Mouse (Mus musculus) midbrain, postnatal 0 days (tissue): Measurements from ENCODE around the gene Dusp7. TPM values are rescaled to one million over a fixed set of nuclear protein-coding genes. Genes with fewer than 3 reads are reported as not detected.

ENCODE experiments used
- ATAC-seq: fragments of 200-750 bp; cut with Nextera tagmentation; 2 replicates; pipeline ENCODE4 v1.8.0; 2017; ENCODE audit warnings: moderate number of reproducible peaks, mild to moderate bottlenecking, moderate TSS enrichment, moderate library complexity; ENCODE audit not compliant: low FRiP score
- DNase-seq: peaks from one replicate; pipeline ENCODE4 v3.0.0-alpha.2; 2015; ENCODE audit warnings: low spot score
- H3K27ac ChIP-seq: fragments of 300-500 bp; sonication (generic); 2 replicates; pipeline ENCODE4 v1.5.1; 2014; ENCODE audit warnings: low read depth, mild to moderate bottlenecking, low read length, mixed read lengths
- H3K27me3 ChIP-seq: fragments of 300-500 bp; sonication (generic); 2 replicates; pipeline ENCODE4 v1.6.1; 2014; ENCODE audit warnings: low read length, control low read depth, mixed read lengths; ENCODE audit not compliant: insufficient read depth
- H3K36me3 ChIP-seq: fragments of 300-500 bp; sonication (generic); 2 replicates; pipeline ENCODE4 v1.6.1; 2014; ENCODE audit warnings: low read length, control low read depth, mixed read lengths; ENCODE audit not compliant: insufficient read depth
- H3K4me1 ChIP-seq: fragments of 300-500 bp; sonication (generic); 2 replicates; pipeline ENCODE4 v1.6.1; 2014; ENCODE audit warnings: mild to moderate bottlenecking, control low read depth, antibody characterized with exemption, low read length, mixed read lengths; ENCODE audit not compliant: insufficient read depth
- H3K4me2 ChIP-seq: fragments of 300-500 bp; sonication (generic); 2 replicates; pipeline ENCODE4 v1.6.1; 2014; ENCODE audit warnings: low read depth, mild to moderate bottlenecking, low read length, mixed read lengths; ENCODE audit not compliant: poor library complexity, severe bottlenecking
- H3K4me3 ChIP-seq: fragments of 300-500 bp; sonication (generic); 2 replicates; pipeline ENCODE4 v1.5.1; 2014; ENCODE audit warnings: low read depth, mild to moderate bottlenecking, low read length, moderate library complexity
- H3K9ac ChIP-seq: fragments of 300-500 bp; sonication (generic); replicated peaks from 2 replicates; pipeline ENCODE4 v1.6.1; 2014; ENCODE audit warnings: mild to moderate bottlenecking, low read length, moderate library complexity, mixed read lengths; ENCODE audit not compliant: poor library complexity, severe bottlenecking
- H3K9me3 ChIP-seq: fragments of 300-500 bp; sonication (generic); 2 replicates; pipeline ENCODE4 v1.6.1; 2016; ENCODE audit warnings: low read length, control low read depth
- CTCF ChIP-seq: IDR thresholded peaks from 2 replicates; pipeline ENCODE4 v1.5.1; 2016; ENCODE audit warnings: antibody characterized with exemption, mild to moderate bottlenecking
- WGBS: fragments of 180-500 bp; shearing (Covaris S2); extraction: QIAGEN DNeasy Blood & Tissue Kit; methylation state at CpG from one replicate; pipeline ENCODE4 v1.1.7; 2014; 5-methylcytosine and 5-hydroxymethylcytosine counted together
- polyA plus RNA-seq: library from polyadenylated mRNA; unstranded; fragments of >200 nt; fragmentation: Nextera tagmentation; extraction: Ambion mirVana; gene quantifications from 2 replicates; pipeline ENCODE4 v1.2.1, GENCODE M21; 2015
- total RNA-seq: library from RNA; depleted of rRNA; stranded (reverse); fragments of >200 nt; gene quantifications from 2 replicates; pipeline ENCODE4 v1.2.3, GENCODE M21; 2014

Dusp7 gene
- total and polyA plus RNA-seq, 2 experiments from 2014 or later, result 19.4 to 79.2 TPM

GRCm38 (mm10) chr9:106406443-106407078, 38.1 kb downstream of the Dusp7 start:
- WGBS, result 61% methylated on average over 8 of the region's 8 CpGs
- TF ChIP-seq CTCF, result no peak

GRCm38 (mm10) chr9:106409096-106409495, 40.7 kb downstream of the Dusp7 start:
- no peak for DNase-seq
- WGBS, result 98% methylated on average over 4 of the region's 4 CpGs
- Histone ChIP-seq H3K27ac (0 out of 2 replicates have a peak overlapping the region, but pooled peaks have one; percentile 18), H3K4me3 (no peak overlapping the region), H3K27me3 (no peaks in the 10 kb centered on the region), H3K9me3 (no peaks in the 10 kb centered on the region), H3K36me3 (no peaks in the 10 kb centered on the region), H3K9ac (no peak overlapping the region), H3K4me2 (no peak overlapping the region), H3K4me1 (0 out of 2 replicates have a peak, but pooled peaks cover 5% of the 10 kb centered on the region)
- peak; percentile 53 for TF ChIP-seq CTCF
- no peak for ATAC-seq

More at GRCm38 (mm10) chr9:106406443-106407078, 38.1 kb downstream of the Dusp7 start:
- Histone ChIP-seq H3K4me3 (no peak overlapping the region), H3K36me3 (no peaks in the 10 kb centered on the region), H3K27me3 (no peaks in the 10 kb centered on the region), H3K9me3 (no peaks in the 10 kb centered on the region), H3K9ac (no peak overlapping the region), H3K4me1 (0 out of 2 replicates have a peak, but pooled peaks cover 5% of the 10 kb centered on the region), H3K27ac (no peak overlapping the region), H3K4me2 (no peak overlapping the region)
- no peak for DNase-seq
- ATAC-seq, result no peak

- no peaks in the 10 kb centered on the region for H3K36me3 ChIP-seq
- H3K27ac ChIP-seq, result no peak overlapping the region
- no peak overlapping the region for H3K9ac ChIP-seq
- H3K4me3 ChIP-seq, result no peak overlapping the region
- WGBS, result 85% methylated on average over 2 of the region's 2 CpGs
- no peak for ATAC-seq
- H3K27me3 ChIP-seq, result no peaks in the 10 kb centered on the region
- no peak overlapping the region for H3K4me2 ChIP-seq
- 0 out of 2 replicates have a peak, but pooled peaks cover 5% of the 10 kb centered on the region for H3K4me1 ChIP-seq
- no peaks in the 10 kb centered on the region for H3K9me3 ChIP-seq
- DNase-seq, result no peak
- no peak for TF ChIP-seq CTCF
Observed at GRCm38 (mm10) chr9:106410086-106410650, 41.7 kb downstream of the Dusp7 start.

- Histone ChIP-seq H3K9me3 (no peaks in the 10 kb centered on the region), H3K36me3 (no peaks in the 10 kb centered on the region), H3K27ac (no peak overlapping the region), H3K4me1 (0 out of 2 replicates have a peak, but pooled peaks cover 5% of the 10 kb centered on the region), H3K27me3 (no peaks in the 10 kb centered on the region), H3K9ac (no peak overlapping the region), H3K4me3 (no peak overlapping the region), H3K4me2 (no peak overlapping the region)
- DNase-seq (no peak), ATAC-seq (no peak)
- no peak for TF ChIP-seq CTCF
- 89% methylated on average over 9 of the region's 9 CpGs for WGBS
Observed at GRCm38 (mm10) chr9:106411091-106411594, 42.7 kb downstream of the Dusp7 start.

GRCm38 (mm10) chr9:106411729-106412128, 43.3 kb downstream of the Dusp7 start:
- ATAC-seq, result no peak
- H3K4me3 ChIP-seq, result no peak overlapping the region
- no peak overlapping the region for H3K4me2 ChIP-seq
- no peaks in the 10 kb centered on the region for H3K27me3 ChIP-seq
- H3K36me3 ChIP-seq, result no peaks in the 10 kb centered on the region
- DNase-seq, result no peak
- H3K4me1 ChIP-seq, result 0 out of 2 replicates have a peak, but pooled peaks cover 3% of the 10 kb centered on the region
- TF ChIP-seq CTCF, result no peak
- H3K9me3 ChIP-seq, result no peaks in the 10 kb centered on the region
- no peak overlapping the region for H3K27ac ChIP-seq
- 86% methylated on average over 6 of the region's 6 CpGs for WGBS
- no peak overlapping the region for H3K9ac ChIP-seq

- ATAC-seq (no peak), DNase-seq (no peak)
- TF ChIP-seq CTCF, result no peak
- H3K4me3 ChIP-seq, result no peak overlapping the region
- H3K27me3 ChIP-seq, result no peaks in the 10 kb centered on the region
- no peak overlapping the region for H3K27ac ChIP-seq
- no peak overlapping the region for H3K9ac ChIP-seq
- no peaks in the 10 kb centered on the region for H3K9me3 ChIP-seq
- peaks cover 3% of the 10 kb centered on the region; the same call in 1 of the 2 replicates for H3K4me1 ChIP-seq
- 91% methylated on average over 3 of the region's 3 CpGs for WGBS
- no peaks in the 10 kb centered on the region for H3K36me3 ChIP-seq
- no peak overlapping the region for H3K4me2 ChIP-seq
Observed at GRCm38 (mm10) chr9:106412210-106412609, 43.8 kb downstream of the Dusp7 start.
